Mouse (Mus musculus): ENCODE results near the gene Dzank1. TPM values are rescaled to one million over a fixed set of nuclear protein-coding genes. Genes with fewer than 3 reads are reported as not detected.
A peak's percentile ranks its signal among the peaks of the same experiment; 100 is the strongest.

The Dzank1 gene
- total RNA-seq, 2 experiments from 2014 or later: not detected

GRCm38 (mm10) chr2:144467203-144467602, 60.0 kb downstream of the Dzank1 start:
- peak; percentile 71; the same call in 1 of the 2 replicates for ATAC-seq (replicated peaks; ENCODE audit: poor library complexity)

- no peak for ATAC-seq (replicated peaks; ENCODE audit: poor library complexity)
Observed at GRCm38 (mm10) chr2:144465876-144466575, 61.2 kb downstream of the Dzank1 start.

DNA sequence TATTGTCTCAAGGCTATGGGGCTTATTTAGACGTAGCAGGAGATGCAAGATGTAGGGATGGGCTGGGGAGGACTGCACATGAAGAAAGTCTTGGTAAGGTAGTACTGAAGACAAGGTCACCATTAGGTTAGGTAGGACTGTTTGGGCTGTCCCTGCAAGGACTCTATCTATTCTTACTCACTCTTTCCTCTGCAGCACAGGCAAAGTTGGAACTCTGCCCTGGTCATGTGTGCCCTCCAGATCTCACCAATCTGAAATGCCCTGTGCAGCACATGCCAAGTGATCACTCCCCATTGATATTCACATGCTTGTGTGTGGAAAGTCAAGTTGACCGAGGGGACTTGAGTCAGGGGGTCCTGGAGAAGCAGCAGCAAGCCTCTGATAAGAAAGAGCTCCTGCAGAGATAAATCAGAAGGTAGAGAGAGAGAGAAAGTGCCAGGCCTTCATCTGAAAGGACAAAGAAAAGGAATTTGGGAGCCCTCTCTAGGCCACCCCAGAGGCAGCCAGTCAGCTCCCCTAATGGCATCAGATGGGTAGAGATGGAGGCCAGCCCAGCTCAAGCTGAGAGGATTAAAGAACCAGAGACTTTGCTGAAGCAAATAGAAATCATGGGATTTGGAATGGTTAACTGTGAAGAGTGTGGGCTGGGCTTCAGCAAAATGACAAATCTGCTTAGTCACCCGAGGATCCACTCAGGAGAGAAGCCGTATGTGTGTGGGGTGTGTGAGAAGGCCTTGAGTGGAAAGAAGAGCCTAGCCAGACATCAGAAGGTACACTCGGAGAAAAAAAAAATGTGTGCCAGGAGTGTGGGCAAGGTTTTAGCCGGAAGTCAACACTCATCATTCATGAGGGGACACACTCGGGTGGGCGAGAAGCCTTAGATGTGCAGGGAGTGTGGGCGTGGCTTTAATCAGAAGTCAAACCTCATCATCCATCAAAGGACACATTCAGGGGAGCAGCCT, 62.1 kb downstream of the Dzank1 start:
- ATAC-seq (replicated peaks; ENCODE audit: poor library complexity): no peak

GRCm38 (mm10) chr2:144464182-144464581, 63.0 kb downstream of the Dzank1 start:
- ATAC-seq (replicated peaks; ENCODE audit: poor library complexity): no peak

DNA sequence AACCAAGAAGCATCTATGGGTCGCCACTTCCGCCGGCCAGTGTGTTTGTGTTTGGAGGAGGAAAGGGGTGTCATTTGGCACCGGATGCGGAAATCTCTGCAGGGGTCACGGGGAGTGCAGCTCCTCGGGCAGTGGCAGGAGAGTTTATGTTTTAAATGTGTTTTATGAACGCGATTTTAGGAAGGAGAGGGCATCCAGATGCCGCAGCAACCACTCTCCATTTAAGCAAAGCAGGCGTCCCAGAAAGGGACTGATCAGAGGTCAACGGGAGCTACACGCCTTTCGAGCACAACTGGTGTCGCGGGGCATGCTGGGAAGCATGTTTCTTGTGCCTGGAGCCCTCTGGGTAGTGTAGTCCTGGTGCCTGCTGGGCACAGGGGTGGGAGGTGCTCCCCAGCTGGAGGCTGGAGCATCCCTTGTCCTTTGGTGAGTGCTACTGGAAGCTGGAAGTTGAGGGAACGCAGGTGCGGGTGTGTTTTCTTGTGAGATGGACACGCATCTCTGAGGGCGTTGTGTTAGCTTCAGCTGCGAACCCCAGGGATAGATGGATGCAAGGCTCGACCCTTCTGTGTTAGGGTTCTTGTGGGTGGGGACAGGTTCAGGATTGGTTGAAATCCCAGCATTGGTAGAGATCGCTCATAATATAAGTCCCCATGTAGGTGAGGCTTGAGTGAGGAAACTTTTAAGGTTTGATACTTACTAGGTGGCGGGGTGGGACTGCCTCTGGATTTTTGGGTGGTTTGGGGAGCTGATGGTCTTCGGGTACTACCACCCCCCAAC, 68.0 kb downstream of the Dzank1 start:
- ATAC-seq (replicated peaks; ENCODE audit: poor library complexity): peak; percentile 97

DNA sequence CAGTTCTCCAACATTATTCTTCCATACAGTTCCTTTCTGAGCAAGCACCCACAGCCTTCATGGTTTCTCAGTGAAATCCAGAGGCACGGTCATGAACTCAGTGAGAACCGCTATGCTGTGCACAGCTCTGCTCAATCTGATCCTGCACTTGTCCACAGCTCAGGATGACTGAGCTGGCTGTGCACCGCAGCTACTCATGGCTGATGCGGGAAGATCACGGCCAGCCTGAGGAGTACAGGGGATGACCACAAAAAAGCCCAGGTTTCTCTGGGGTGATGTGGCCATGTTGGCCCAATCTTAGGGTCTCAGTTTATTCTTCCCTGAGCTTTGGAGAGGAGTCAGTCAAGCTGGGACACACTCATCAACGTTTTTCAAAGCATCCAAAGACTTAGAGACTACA, 68.9 kb downstream of the Dzank1 start:
- no peak for ATAC-seq (replicated peaks; ENCODE audit: poor library complexity)

- peak; percentile 94 for ATAC-seq (replicated peaks; ENCODE audit: poor library complexity)
Observed at GRCm38 (mm10) chr2:144452364-144453008, 74.7 kb downstream of the Dzank1 start.

- ATAC-seq (replicated peaks; ENCODE audit: poor library complexity): 0 out of 2 replicates have a peak, but pooled peaks have one; percentile 30
Observed at GRCm38 (mm10) chr2:144450378-144450777, 76.8 kb downstream of the Dzank1 start.

- peak; percentile 46 for ATAC-seq (replicated peaks; ENCODE audit: poor library complexity)
Observed at GRCm38 (mm10) chr2:144446360-144446999, 80.7 kb downstream of the Dzank1 start.

DNA sequence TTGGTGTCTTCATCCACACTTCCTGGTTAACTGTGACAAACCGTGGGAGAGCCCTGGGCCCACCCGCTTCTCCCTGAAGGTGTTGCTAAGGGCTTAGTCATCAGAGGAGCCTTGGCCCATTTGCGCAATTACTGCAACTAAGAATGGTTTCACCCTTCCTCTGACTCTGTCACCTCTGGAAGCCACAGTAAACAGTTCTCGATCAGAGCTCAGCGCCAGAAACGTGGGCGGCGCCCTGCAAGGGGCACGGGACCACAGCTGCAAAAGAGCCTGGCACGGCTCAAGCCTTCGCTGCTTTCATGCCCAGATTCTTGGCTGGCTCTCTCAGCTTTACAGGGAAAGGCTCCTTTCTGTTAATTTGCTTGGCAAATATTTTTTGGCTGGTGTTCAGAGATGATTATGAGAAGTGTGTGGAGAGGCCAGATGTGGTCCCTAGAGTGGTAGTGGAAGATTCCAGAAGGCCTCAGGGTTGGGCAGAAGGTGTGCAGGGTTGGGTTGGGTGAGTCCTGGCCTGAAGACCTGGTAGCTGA, 85.8 kb downstream of the Dzank1 start:
- ATAC-seq (replicated peaks; ENCODE audit: poor library complexity): peak; percentile 90

GRCm38 (mm10) chr2:144439191-144439700, 88.0 kb downstream of the Dzank1 start:
- no peak for ATAC-seq (replicated peaks; ENCODE audit: poor library complexity)

DNA sequence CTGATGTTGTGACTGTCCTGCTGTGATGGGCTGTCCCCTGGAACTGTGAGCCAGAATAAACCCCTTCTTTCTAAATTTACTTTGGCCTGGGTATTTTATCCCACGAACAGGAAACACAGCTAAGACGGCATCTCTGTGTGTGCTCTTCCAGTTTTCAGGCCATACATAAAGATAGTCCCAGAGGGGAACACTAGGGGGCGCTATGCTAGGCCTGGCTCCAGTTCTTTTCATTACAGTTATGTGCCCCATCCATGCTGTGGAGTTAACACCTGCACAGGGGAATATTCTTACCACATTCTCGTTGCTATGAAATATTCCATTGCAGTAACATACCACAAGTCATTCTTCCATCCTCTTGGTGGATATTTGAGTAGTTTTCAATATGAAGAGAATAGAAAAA, 88.8 kb downstream of the Dzank1 start:
- no peak; the same call in 1 of the 2 replicates for ATAC-seq (replicated peaks; ENCODE audit: poor library complexity)

DNA sequence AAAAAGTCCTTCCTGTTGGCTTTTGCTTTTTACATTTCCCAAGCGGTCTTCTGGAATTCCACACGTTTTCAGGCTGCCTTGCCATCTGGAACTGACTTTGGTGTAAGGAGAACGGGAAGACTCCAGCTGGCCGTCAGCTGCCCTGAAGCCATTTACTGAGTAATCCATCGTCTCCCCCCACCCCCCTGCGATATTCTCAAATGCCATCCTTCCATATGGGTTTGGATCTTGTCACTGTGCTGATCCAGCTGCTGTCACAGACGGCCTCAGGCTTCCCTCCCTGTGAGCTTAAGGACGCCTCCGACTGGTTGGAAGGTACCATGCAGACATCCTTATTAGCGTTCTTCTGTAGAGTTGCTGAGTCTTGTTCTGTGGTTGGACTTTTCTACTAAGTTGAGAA, 91.5 kb downstream of the Dzank1 start:
- no peak for ATAC-seq (replicated peaks; ENCODE audit: poor library complexity)

- ATAC-seq (replicated peaks; ENCODE audit: poor library complexity): no peak
Observed at GRCm38 (mm10) chr2:144431286-144431825, 95.9 kb downstream of the Dzank1 start.

DNA sequence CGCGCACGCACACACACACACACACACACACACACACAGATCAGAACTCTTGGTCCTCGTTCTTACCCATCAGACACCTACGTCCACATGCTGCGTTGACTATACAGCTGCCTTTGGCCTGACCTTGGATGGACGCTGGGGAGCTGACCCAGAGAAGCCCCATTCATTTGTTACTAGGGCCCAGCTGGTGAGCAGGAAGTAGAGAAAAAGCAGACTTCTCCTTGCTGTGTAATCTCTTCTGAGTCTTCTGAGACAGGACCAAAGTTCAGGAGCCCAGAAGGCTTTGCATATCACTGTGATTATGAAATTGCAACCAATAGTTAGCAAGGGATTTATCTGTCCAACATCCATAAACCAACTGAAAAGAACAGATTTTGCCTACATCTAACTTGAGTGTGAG, 98.0 kb downstream of the Dzank1 start:
- ATAC-seq (replicated peaks; ENCODE audit: poor library complexity): no peak

DNA sequence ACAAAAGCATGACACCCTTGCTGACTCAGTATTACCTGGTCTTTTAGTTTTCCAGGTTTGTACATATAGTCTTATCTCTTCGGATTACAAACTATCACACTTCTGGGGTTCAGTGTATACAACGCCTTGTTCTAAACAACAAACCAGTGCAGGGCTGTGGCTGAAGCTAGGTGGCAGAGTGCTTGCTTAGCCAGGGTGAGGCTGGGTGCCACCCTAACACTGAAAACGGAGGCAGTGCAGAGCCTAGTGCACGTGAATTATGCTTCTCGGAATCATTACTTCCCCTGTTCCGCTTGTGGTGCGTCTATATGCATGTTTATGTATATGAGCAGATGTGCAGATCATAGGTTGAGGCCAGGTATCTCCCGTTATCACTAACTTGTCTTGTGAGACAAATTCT, 98.6 kb downstream of the Dzank1 start:
- no peak for ATAC-seq (replicated peaks; ENCODE audit: poor library complexity)

DNA sequence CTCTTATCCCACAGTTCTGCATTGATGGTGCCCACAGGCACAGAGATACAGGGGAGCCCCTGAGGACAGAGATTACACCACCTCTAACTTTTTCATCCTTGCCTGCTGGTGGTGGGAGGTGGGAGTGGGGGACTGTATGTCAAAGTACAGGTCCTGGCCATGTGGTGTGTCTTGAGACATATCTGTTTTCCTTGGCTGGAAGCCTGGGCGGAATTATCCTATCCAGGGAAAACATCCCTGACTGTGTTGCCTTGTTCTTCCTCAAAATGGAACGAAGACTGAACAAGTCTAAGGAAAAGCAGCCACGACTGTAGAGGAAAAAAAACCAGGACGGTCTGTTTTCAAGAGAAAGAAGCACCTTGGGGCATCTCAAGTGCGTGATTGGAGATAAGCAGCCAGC, 99.4 kb downstream of the Dzank1 start:
- ATAC-seq (replicated peaks; ENCODE audit: poor library complexity): no peak

DNA sequence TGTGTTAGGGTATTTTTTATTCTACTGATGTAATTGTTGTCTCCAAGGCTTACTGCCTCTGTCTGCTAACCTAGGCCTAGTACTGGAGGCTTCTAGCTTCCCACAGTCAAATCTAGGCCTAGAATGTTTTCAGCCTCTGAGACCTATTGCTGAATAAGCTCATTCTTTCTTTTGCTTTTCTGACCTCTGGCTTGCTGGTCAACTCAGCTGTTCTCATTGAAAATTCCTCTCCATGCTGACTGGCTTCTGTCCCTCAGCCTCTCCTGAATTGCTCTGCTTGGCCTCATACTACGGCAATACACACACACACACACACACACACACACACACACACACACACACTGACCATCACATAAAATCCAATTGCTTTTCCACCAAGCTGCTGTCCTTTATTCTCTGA, 101.5 kb downstream of the Dzank1 start:
- ATAC-seq (replicated peaks; ENCODE audit: poor library complexity): no peak

- ATAC-seq (replicated peaks; ENCODE audit: poor library complexity): no peak
Observed at GRCm38 (mm10) chr2:144422094-144422675, 105.0 kb downstream of the Dzank1 start.

Data from megakaryocyte progenitor cell, adult 5-6 weeks (primary cell).